Mouse (Mus musculus): ENCODE measurements around the gene Plcg2.

Gene Plcg2

DNA sequence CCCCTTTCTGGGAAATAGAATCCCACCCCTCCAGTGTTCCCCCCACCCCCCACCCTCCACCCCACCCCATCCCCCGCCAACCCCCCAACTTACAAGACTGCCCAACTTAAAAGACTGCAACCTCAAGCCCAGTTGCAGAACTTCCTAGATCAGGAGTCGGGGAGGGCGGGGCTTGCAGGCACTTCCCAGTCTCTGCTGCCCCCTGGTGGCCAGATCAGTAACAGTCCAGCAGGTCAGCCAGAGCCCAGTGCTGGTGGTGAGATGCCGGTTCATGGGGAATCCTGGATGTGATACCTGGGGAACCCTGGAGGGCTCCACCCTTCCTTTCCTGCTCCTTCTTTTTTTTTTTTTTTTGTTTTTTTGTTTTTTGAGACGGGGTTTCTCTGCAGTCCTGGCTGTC lies 23.1 kb upstream of the Plcg2 start:
- TF ChIP-seq GATA4 (IDR thresholded peaks at IDR 0.05; ENCODE audit: insufficient replicate concordance, low read length) = no peak

DNA sequence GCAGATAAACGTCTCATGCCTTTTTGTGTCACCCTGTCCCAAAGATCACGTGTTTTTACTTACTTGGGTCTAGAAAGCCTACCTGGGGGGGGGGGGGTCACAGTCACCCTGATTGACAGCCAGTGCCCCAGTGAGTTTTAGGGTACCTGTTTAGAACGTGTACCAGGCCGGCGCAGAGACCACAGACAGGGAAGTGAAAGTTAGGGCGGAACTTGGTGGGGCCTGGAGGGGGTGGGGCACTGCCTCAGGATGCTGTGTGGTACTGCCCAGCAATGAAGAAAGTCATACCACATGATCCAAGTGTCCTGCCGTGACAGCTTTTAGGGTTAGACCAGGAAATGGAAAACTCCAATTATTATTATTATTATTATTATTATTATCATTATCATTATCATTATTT lies 22.3 kb upstream of the Plcg2 start:
- no peak for TF ChIP-seq GATA4 (IDR thresholded peaks at IDR 0.05; ENCODE audit: insufficient replicate concordance, low read length)

GRCm38 (mm10) chr8:117478082-117478481 lies 20.0 kb upstream of the Plcg2 start:
- TF ChIP-seq GATA4 (IDR thresholded peaks at IDR 0.05; ENCODE audit: insufficient replicate concordance, low read length) = no peak

DNA sequence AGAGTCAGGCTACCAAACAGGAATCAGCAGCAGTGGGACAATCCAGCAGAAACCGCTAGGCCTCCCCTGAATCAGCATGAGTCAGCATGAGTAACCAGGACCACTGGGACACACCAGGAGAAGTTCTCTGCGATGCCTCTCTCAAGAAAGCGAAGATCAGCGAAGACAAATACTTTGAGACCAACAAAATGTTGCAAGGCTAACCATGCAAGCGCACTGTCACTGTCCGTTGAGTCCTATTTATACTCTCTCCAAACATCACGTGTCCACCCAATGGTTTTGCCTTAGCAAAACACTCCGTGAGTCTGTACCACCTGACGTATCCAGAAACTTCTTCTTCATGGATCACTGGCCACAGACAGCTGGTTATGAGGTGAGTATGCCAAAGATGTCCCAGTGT lies 18.1 kb upstream of the Plcg2 start:
- TF ChIP-seq GATA4 (IDR thresholded peaks at IDR 0.05; ENCODE audit: insufficient replicate concordance, low read length) = no peak

DNA sequence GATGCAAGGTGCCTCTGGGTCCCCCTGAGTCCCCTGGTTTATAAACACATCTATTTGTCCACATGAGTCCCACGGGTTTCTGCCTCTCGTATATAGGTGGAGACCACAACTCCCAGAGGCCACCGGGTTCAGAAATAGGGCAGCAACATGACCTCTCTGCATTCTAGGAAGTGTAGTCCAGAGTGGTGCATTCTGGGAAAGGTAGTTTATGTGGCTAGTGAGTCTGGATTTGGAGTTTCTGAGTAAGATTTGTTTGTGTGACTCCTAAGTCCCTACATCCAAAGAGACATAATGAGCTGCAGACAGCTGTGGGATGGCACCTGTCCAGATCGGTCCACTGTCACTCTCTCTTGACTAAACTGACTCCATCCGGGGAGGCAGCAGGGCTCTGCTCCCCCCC lies 17.6 kb upstream of the Plcg2 start:
- TF ChIP-seq GATA4 (IDR thresholded peaks at IDR 0.05; ENCODE audit: insufficient replicate concordance, low read length) = no peak

DNA sequence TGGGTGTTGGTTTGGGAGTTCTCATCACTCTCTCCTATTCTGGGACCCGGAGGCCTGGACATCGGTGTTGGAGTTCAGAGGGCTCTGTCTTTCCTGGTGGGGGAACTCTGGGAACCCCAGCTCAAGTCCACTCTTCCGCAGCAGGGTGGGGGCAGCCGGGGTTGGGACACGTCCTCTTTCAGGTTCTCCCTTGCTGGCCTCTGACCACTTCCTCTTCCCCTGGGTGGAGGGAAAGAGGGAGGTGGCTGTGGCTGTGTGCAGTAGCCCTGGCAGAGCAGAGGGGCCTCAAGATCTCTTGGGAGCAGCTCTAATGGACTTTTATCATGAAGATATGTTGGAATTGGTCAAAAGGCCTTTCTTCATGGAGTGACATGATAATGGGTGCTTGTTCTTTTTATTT lies 16.3 kb upstream of the Plcg2 start:
- no peak for TF ChIP-seq GATA4 (IDR thresholded peaks at IDR 0.05; ENCODE audit: insufficient replicate concordance, low read length)

- TF ChIP-seq GATA4 (IDR thresholded peaks at IDR 0.05; ENCODE audit: insufficient replicate concordance, low read length) = no peak
Observed at GRCm38 (mm10) chr8:117484731-117485130, 13.4 kb upstream of the Plcg2 start.

DNA sequence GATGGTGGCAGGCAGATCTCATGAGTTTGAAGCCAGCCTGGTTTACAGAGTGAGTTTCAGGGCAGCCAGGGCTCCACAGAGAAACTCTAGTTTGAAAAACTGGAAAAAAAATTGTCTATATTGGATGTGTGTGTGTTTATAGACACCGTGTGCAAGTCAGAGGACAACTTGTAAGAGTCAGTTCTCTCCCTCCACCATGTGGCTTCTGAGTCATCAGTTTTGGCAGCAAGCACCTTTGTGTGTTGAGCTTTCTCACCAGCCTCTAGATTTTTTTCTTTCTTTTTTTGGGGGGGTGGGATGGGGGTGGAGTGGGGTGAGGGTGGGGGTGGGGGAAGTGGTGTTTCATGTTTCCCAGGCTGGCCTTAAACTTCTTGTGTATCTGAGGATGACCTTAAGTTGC lies 12.8 kb upstream of the Plcg2 start:
- no peak for TF ChIP-seq GATA4 (IDR thresholded peaks at IDR 0.05; ENCODE audit: insufficient replicate concordance, low read length)

GRCm38 (mm10) chr8:117488246-117489005 lies 9.7 kb upstream of the Plcg2 start:
- TF ChIP-seq GATA4 (IDR thresholded peaks at IDR 0.05; ENCODE audit: insufficient replicate concordance, low read length) = no peak

DNA sequence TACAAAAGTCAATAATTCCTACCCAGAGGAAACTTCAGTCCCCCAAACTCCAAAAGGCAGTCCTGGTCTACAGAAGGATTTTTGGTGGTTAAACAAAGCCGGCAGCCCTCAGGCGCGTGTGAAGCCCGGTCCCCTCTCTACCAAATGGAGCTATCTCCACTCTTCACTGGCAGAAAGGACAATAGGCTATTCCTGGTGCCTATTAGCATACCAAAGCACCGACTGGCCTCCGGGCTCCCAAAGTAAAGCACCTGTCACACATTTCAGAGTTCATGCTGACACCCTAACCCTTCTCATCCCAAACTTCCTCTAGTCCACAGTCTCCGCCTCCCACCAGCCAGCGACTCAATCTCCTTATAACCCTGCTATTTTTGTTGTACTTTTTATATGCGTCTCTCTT lies 4.5 kb upstream of the Plcg2 start:
- no peak for TF ChIP-seq GATA4 (IDR thresholded peaks at IDR 0.05; ENCODE audit: insufficient replicate concordance, low read length)

DNA sequence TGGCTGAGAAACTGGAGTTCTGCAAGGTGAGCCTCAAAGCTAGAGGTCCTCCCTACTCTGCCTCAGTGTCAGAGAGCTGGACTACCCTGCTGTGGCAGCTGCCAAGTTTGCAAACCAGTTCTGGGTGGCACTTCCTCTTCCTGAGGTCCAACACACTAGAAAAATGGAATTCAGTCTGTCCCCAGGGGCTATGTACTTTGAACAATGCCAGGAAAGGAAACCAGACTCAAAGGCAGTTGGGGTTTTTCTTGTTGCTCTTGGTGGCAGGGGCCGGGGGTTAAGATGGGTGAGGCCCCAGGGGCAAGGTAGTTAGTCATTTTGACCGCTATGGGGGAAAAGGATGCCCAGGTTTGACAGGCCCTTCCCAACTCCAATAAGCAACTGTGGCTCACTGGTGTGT lies 3.2 kb upstream of the Plcg2 start:
- no peak for TF ChIP-seq GATA4 (IDR thresholded peaks at IDR 0.05; ENCODE audit: insufficient replicate concordance, low read length)

GRCm38 (mm10) chr8:117498915-117499540 lies 937 bp downstream of the Plcg2 start:
- no peak for TF ChIP-seq GATA4 (IDR thresholded peaks at IDR 0.05; ENCODE audit: insufficient replicate concordance, low read length)

DNA sequence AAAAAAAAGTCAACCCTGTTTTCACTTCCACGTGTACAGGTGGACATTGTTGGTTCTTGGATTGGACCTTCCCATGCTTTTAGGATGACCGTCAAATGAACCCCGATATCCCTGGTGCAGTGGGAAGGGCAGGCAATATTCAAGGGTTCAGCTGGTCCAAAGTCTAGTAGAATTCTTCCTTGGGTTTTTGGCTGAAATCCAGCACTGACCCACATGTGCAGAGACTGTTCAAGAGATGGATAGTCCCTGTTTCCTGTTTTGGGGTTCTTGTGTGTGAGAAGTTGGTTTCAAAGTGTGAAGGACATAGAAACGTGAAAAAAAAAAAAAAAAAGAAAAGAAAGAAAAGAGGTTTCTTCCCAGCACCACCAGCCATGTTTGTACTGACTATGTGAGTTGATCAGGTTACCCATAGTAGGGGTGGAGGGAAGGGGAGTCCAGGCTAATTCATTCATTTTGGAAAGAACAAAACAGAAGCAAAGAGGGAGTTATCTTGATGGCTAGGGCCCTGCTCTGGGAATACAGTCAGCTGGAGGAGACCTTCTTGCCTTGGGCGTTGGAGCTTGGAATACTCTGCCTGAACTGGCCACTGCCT lies 2.2 kb downstream of the Plcg2 start:
- TF ChIP-seq GATA4 (IDR thresholded peaks at IDR 0.05; ENCODE audit: insufficient replicate concordance, low read length) = no peak

- TF ChIP-seq GATA4 (IDR thresholded peaks at IDR 0.05; ENCODE audit: insufficient replicate concordance, low read length) = no peak
Observed at GRCm38 (mm10) chr8:117501323-117501722, 3.2 kb downstream of the Plcg2 start.

GRCm38 (mm10) chr8:117503405-117504069 lies 5.4 kb downstream of the Plcg2 start:
- TF ChIP-seq GATA4 (IDR thresholded peaks at IDR 0.05; ENCODE audit: insufficient replicate concordance, low read length) = no peak

DNA sequence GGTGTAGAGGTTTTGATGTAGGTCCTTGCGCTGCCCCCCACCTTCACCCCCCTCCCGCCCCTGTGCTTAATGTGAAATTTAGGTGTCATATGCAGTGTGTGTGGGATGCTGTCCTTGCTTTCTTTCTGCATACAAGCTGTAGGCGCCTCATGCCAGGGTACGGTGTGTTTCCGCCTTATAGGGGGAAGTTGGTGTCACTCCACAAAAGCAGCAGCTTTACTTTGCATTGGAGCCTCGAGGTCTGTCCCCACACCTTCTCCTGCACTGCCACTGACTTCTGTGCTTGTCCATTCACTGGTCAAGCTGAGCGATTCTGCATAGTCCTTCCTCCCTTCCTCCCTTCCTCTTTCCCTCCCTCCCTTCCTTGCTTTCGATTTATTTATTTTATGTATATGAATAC lies 9.6 kb downstream of the Plcg2 start:
- TF ChIP-seq GATA4 (IDR thresholded peaks at IDR 0.05; ENCODE audit: insufficient replicate concordance, low read length) = no peak

Data from liver, adult (tissue).